Mouse (Mus musculus) CH12.LX (cell line): ENCODE results near the gene Zcwpw1. TPM values are rescaled to one million over a fixed set of nuclear protein-coding genes. Genes with fewer than 3 reads are reported as not detected.

ENCODE experiments used
- DNase-seq: peaks from one replicate; pipeline ENCODE4 v3.0.0-alpha.2; 2013; ENCODE audit errors: extremely low read depth
- H3K27ac ChIP-seq: 2 replicates; pipeline ENCODE4 v1.5.1; 2012; ENCODE audit warnings: low read depth, mild to moderate bottlenecking, control low read depth, moderate library complexity; ENCODE audit not compliant: insufficient read depth
- H3K27me3 ChIP-seq: replicated peaks from 2 replicates; pipeline ENCODE3; 2012; ENCODE audit warnings: inconsistent platforms
- H3K36me3 ChIP-seq, 2 experiments: replicated peaks in 1 of 2; 2 replicates each; pipeline versions ENCODE3 to v1.6.1; 2012; ENCODE audit warnings: inconsistent platforms in 1 of 2, low read length in 1 of 2, mild to moderate bottlenecking in 1 of 2, mixed read lengths in 1 of 2, moderate library complexity in 1 of 2; ENCODE audit not compliant: control insufficient read depth in 1 of 2, insufficient read depth in 1 of 2
- H3K4me1 ChIP-seq, 2 experiments: 2 replicates each; pipeline ENCODE4 v1.6.1; 2012; ENCODE audit warnings: inconsistent platforms in 1 of 2, moderate library complexity in 1 of 2; ENCODE audit not compliant: insufficient read depth in 2 of 2, control insufficient read depth in 1 of 2
- H3K4me2 ChIP-seq: 2 replicates; pipeline ENCODE4 v1.6.1; 2012; ENCODE audit warnings: low read depth, mild to moderate bottlenecking, control low read depth; ENCODE audit not compliant: poor library complexity, insufficient read depth, severe bottlenecking
- H3K4me3 ChIP-seq, 3 experiments: fragments of 150-350 bp in 1 of 3; sonication (generic) in 1 of 3; replicated peaks in 1 of 3; 2 replicates each; pipeline versions ENCODE3 to v1.5.1; 2011 to 2012; ENCODE audit warnings: low read depth in 2 of 3, low read length in 2 of 3, mild to moderate bottlenecking in 2 of 3, moderate library complexity in 2 of 3, control low read depth in 1 of 3, improper control_type of control experiment in 1 of 3, inconsistent platforms in 1 of 3, mixed read lengths in 1 of 3; ENCODE audit not compliant: poor library complexity in 1 of 3
- H3K79me2 ChIP-seq: replicated peaks from 2 replicates; pipeline ENCODE4 v1.6.1; 2012; ENCODE audit warnings: mild to moderate bottlenecking, moderate library complexity; ENCODE audit not compliant: control insufficient read depth, poor library complexity, insufficient read depth, severe bottlenecking; ENCODE audit errors: extremely low read depth
- H3K9ac ChIP-seq: 2 replicates; pipeline ENCODE4 v1.6.1; 2012; ENCODE audit warnings: low read depth, mild to moderate bottlenecking, control low read depth, moderate library complexity; ENCODE audit not compliant: insufficient read depth
- H3K9me3 ChIP-seq: replicated peaks from 2 replicates; pipeline ENCODE3; 2012; ENCODE audit warnings: low read length, inconsistent platforms, mixed read lengths
- CHD1 ChIP-seq: IDR thresholded peaks from 2 replicates; pipeline ENCODE4 v1.6.1; 2012; ENCODE audit warnings: low read depth, low read length, improper control_type of control experiment, inconsistent platforms
- CTCF ChIP-seq, 2 experiments: IDR thresholded peaks in 1 of 2; conservative IDR thresholded peaks in 1 of 2; 2 replicates each; pipeline ENCODE4 v1.5.1; 2011 to 2012; ENCODE audit warnings: low read depth in 2 of 2, low read length in 2 of 2, improper control_type of control experiment in 1 of 2, inconsistent platforms in 1 of 2, mild to moderate bottlenecking in 1 of 2, moderate library complexity in 1 of 2
- ELF1 ChIP-seq: IDR thresholded peaks from 2 replicates; pipeline ENCODE4 v1.6.1; 2014; ENCODE audit warnings: low read depth, mild to moderate bottlenecking, inconsistent platforms, low read length, improper control_type of control experiment
- IRF4 ChIP-seq: IDR thresholded peaks from 2 replicates; pipeline ENCODE4 v1.6.1; 2014; ENCODE audit warnings: low read depth, mild to moderate bottlenecking, inconsistent platforms, low read length, improper control_type of control experiment
- JUN ChIP-seq: IDR thresholded peaks from 2 replicates; pipeline ENCODE4 v1.6.1; 2011; ENCODE audit warnings: low read depth, mild to moderate bottlenecking, low read length, improper control_type of control experiment, moderate library complexity; ENCODE audit not compliant: insufficient read depth
- JUND ChIP-seq: conservative IDR thresholded peaks from 2 replicates; pipeline ENCODE4 v1.6.1; 2011; ENCODE audit warnings: low read depth, low read length, improper control_type of control experiment
- MAX ChIP-seq: IDR thresholded peaks from 2 replicates; pipeline ENCODE4 v1.6.1; 2011; ENCODE audit warnings: low read length, improper control_type of control experiment
- MAZ ChIP-seq: IDR thresholded peaks from 2 replicates; pipeline ENCODE4 v1.6.1; 2012; ENCODE audit warnings: low read depth, mild to moderate bottlenecking, inconsistent platforms, low read length, improper control_type of control experiment, moderate library complexity
- MEF2A ChIP-seq: IDR thresholded peaks from 2 replicates; pipeline ENCODE4 v1.6.1; 2014; ENCODE audit warnings: low read depth, mild to moderate bottlenecking, inconsistent platforms, low read length, improper control_type of control experiment, borderline replicate concordance
- NELFE ChIP-seq: IDR thresholded peaks from 2 replicates; pipeline ENCODE4 v1.6.1; 2011; ENCODE audit warnings: low read depth, low read length, improper control_type of control experiment
- NRF1 ChIP-seq: IDR thresholded peaks from 2 replicates; pipeline ENCODE4 v1.6.1; 2014; ENCODE audit warnings: low read depth, mild to moderate bottlenecking, inconsistent platforms, low read length, improper control_type of control experiment, moderate library complexity
- POLR2AphosphoS2 ChIP-seq: IDR thresholded peaks from 2 replicates; pipeline ENCODE4 v1.6.1; 2011; ENCODE audit warnings: low read depth, low read length, improper control_type of control experiment
- RAD21 ChIP-seq: IDR thresholded peaks from 2 replicates; pipeline ENCODE4 v1.6.1; 2011; ENCODE audit warnings: low read depth, mild to moderate bottlenecking, low read length, improper control_type of control experiment, moderate library complexity
- RCOR1 ChIP-seq: conservative IDR thresholded peaks from 2 replicates; pipeline ENCODE4 v1.6.1; 2012; ENCODE audit warnings: low read depth, mild to moderate bottlenecking, inconsistent platforms, low read length, improper control_type of control experiment
- SIN3A ChIP-seq: IDR thresholded peaks from 2 replicates; pipeline ENCODE4 v1.6.1; 2012; ENCODE audit warnings: low read length, improper control_type of control experiment, inconsistent platforms
- SMC3 ChIP-seq: IDR thresholded peaks from 2 replicates; pipeline ENCODE4 v1.6.1; 2011; ENCODE audit warnings: low read depth, low read length, improper control_type of control experiment
- UBTF ChIP-seq: IDR thresholded peaks from 2 replicates; pipeline ENCODE4 v1.6.1; 2012; ENCODE audit warnings: low read depth, mild to moderate bottlenecking, inconsistent platforms, low read length, improper control_type of control experiment, moderate library complexity
- ZMIZ1 ChIP-seq: IDR thresholded peaks from 2 replicates; pipeline ENCODE4 v1.6.1; 2012; ENCODE audit warnings: low read depth, mild to moderate bottlenecking, inconsistent platforms, low read length, improper control_type of control experiment
- ZNF384 ChIP-seq: IDR thresholded peaks from 2 replicates; pipeline ENCODE4 v1.6.1; 2012; ENCODE audit warnings: low read depth, low read length, improper control_type of control experiment, inconsistent platforms
- dilution Hi-C: fragments of 300-500 bp; cut with MboI; formaldehyde crosslinking; loops from 2 replicates; pipeline ENCODE4 v1.14.3; 2020; ENCODE audit warnings: low sequenced_read_pairs; ENCODE audit not compliant: extremely low pct_unique_long_range_greater_than_20kb, extremely low pct_ligation_motif_present
- in situ Hi-C: fragments of 300-500 bp; cut with MboI; formaldehyde crosslinking; loops from 3 replicates; pipeline ENCODE4 v1.14.3; 2019; ENCODE audit warnings: low sequenced_read_pairs, low pct_ligation_motif_present, low pct_unique_long_range_greater_than_20kb, mixed read lengths
- polyA plus RNA-seq: library from polyadenylated mRNA; unstranded; fragments of >175 nt; gene quantifications from 2 replicates; pipeline ENCODE4 v1.2.1, GENCODE M21; 2012; ENCODE audit warnings: low read depth; ENCODE audit not compliant: insufficient read length
- total RNA-seq, 2 experiments: library from RNA; depleted of rRNA; stranded (reverse); fragments of 300-350 nt in 1 of 2; fragments of >200 nt in 1 of 2; gene quantifications; 2 replicates each; pipeline ENCODE4 v1.2.3; 2012 to 2014

Zcwpw1 gene
- total and polyA plus RNA-seq, 3 experiments = 1.3 to 3.0 (median 2.8) TPM

DNA sequence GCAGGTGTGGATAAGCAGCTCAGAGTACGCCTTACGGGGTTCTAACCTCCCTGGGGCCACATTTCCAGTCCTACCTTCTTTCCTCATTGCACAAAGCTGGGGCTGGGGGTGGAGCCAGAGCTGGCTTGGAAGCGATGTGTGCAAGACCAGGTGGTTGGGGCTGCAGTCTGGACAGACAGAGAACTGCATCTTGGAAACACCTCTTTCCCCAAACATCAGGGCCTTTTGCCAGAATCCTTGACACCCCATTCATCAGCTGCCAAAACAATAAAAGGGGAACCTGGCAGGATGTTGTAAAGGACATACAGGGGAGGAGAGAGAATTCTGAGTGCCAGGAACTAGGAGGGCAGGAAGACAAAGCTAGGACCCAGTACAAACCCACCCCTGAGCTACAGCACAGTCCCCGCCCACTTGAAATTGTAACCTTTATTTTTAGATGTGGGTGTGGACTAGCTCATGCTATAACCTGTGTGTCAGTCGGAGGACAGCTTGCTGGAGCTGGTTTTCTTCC is 11.1 kb upstream of the Zcwpw1 start:
- in situ Hi-C loops (no loop called here), dilution Hi-C loops (no loop called here)
- H3K4me3 ChIP-seq = no peak overlapping the region
- no peaks in the 10 kb centered on the region for H3K9me3 ChIP-seq
- H3K27ac ChIP-seq = no peak overlapping the region
- H3K9ac ChIP-seq = no peak overlapping the region
- peak overlapping the region; percentile 22; the same call in 1 of the 2 replicates for H3K4me2 ChIP-seq
- no peaks in the 10 kb centered on the region for H3K27me3 ChIP-seq
- TF ChIP-seq SIN3A (no peak), NRF1 (no peak), ZMIZ1 (no peak), IRF4 (no peak), ELF1 (no peak), UBTF (no peak), NELFE (no peak), ZNF384 (no peak), RCOR1 (no peak), MAZ (no peak), RAD21 (no peak), JUN (no peak), MAX (no peak), CHD1 (no peak), SMC3 (no peak), JUND (no peak), CTCF (conservative IDR thresholded peaks at IDR 0.05 in 1 of 2, IDR thresholded peaks at IDR 0.05 in 1 of 2; ENCODE audit: low read depth in 2 of 2, low read length in 2 of 2) (no peak), POLR2AphosphoS2 (no peak), MEF2A (no peak)
- DNase-seq = peak; percentile 60
- peaks cover 8% of the 10 kb centered on the region for H3K79me2 ChIP-seq
- H3K4me1 ChIP-seq = peaks cover 2 to 38% of the 10 kb centered on the region in 2 experiments; a peak in 2 of 4 replicates
- H3K36me3 ChIP-seq = peaks cover 8 to 18% of the 10 kb centered on the region in 2 experiments

DNA sequence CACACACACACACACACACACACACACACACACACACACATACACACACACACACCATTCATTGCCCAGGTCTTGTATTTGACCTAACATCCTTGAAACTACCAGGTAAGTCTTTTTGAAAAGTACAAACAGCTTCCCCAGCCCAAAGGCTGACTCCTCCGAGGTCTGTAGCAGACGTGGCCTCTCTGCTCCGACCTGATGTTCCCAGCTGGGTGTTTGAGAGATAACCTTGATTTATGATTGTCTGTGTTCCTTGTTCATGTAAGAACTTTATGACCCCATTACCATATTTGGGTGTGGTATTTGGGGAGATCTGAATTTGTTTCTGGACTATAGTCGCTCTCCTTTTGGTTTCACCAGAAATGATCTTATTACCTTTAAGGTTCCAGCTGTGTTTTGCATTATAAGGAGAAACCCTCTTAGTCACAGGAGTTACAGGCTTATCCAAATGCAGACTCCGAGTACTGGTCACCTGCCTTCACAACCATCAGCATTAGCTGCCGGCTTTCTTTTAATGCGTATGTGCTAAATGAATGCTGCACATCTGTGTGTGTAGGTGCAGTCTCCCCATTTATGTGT is 10.2 kb upstream of the Zcwpw1 start:
- no peak for TF ChIP-seq ZNF384
- TF ChIP-seq SMC3 = no peak
- no peak for TF ChIP-seq NELFE
- TF ChIP-seq CTCF (conservative IDR thresholded peaks at IDR 0.05 in 1 of 2, IDR thresholded peaks at IDR 0.05 in 1 of 2; ENCODE audit: low read depth in 2 of 2, low read length in 2 of 2) = no peak
- Histone ChIP-seq H3K36me3 (peaks cover 17 to 26% of the 10 kb centered on the region in 2 experiments), H3K4me3 (no peak overlapping the region), H3K79me2 (peaks cover 8% of the 10 kb centered on the region), H3K4me2 (no peak overlapping the region), H3K9me3 (no peaks in the 10 kb centered on the region), H3K27ac (no peak overlapping the region), H3K9ac (no peak overlapping the region), H3K27me3 (no peaks in the 10 kb centered on the region), H3K4me1 (peaks cover 2 to 47% of the 10 kb centered on the region in 2 experiments; a peak in 2 of 4 replicates)
- in situ Hi-C loops = no loop called here
- dilution Hi-C loops = no loop called here
- no peak for DNase-seq
